Mouse (Mus musculus) lung, adult 2 months (tissue): ENCODE data around the gene Tpx2.

Experiments
- CTCF ChIP-seq: fragments of 200-500 bp; IDR thresholded peaks from 2 replicates; pipeline ENCODE4 v1.5.1; 2011; ENCODE audit warnings: mild to moderate bottlenecking, low read length, control low read depth; ENCODE audit not compliant: insufficient read depth
- POLR2A ChIP-seq: fragments of 200-500 bp; IDR thresholded peaks from 2 replicates; pipeline ENCODE4 v1.6.1; 2011; ENCODE audit warnings: low read depth, mild to moderate bottlenecking, control low read depth, low read length, borderline replicate concordance; ENCODE audit errors: extremely low read depth

- TF ChIP-seq POLR2A: no peak
- TF ChIP-seq CTCF: no peak
Observed at GRCm38 (mm10) chr2:152823770-152824169, 24.0 kb upstream of the Tpx2 start.
